Mouse (Mus musculus) megakaryocyte, embryonic 14.5 days (primary cell): ENCODE measurements around the gene Tmbim4. TPM values are rescaled to one million over a fixed set of nuclear protein-coding genes. Genes with fewer than 3 reads are reported as not detected.
A peak's percentile ranks its signal among the peaks of the same experiment; 100 is the strongest.

Source experiments
- H3K27me3 ChIP-seq: replicated peaks from 2 replicates; pipeline ENCODE3; 2012; ENCODE audit warnings: inconsistent platforms
- H3K36me3 ChIP-seq: replicated peaks from 2 replicates; pipeline ENCODE3; 2012; ENCODE audit warnings: low read length, inconsistent platforms, mixed read lengths
- H3K4me1 ChIP-seq: 2 replicates; pipeline ENCODE4 v1.6.1; 2012; ENCODE audit warnings: inconsistent platforms
- H3K4me3 ChIP-seq: replicated peaks from 2 replicates; pipeline ENCODE3; 2012; ENCODE audit warnings: moderate library complexity, mild to moderate bottlenecking, inconsistent platforms
- H3K9me3 ChIP-seq: 2 replicates; pipeline ENCODE4 v1.6.1; 2012; ENCODE audit warnings: inconsistent platforms
- FLI1 ChIP-seq: IDR thresholded peaks from 2 replicates; pipeline ENCODE4 v1.6.1; 2012; ENCODE audit warnings: low read length, inconsistent platforms, mixed read lengths
- GATA1 ChIP-seq: IDR thresholded peaks from 3 replicates; pipeline ENCODE4 v1.6.1; 2012; ENCODE audit warnings: mixed read lengths, low read length, inconsistent platforms, borderline replicate concordance
- polyA plus RNA-seq: library from polyadenylated mRNA; stranded (reverse); fragments of >175 nt; gene quantifications from 2 replicates; pipeline ENCODE4 v1.2.3, GENCODE M21; 2012; ENCODE audit warnings: low replicate concordance; ENCODE audit not compliant: insufficient read depth

Gene Tmbim4
- polyA plus RNA-seq, 1 experiment: 300 TPM

GRCm38 (mm10) chr10:120193255-120193654, 8.1 kb upstream of the Tmbim4 start:
- no peaks in the 10 kb centered on the region for H3K9me3 ChIP-seq
- H3K4me1 ChIP-seq: peaks cover 63% of the 10 kb centered on the region
- H3K27me3 ChIP-seq: no peaks in the 10 kb centered on the region
- peaks cover 26% of the 10 kb centered on the region for H3K36me3 ChIP-seq
- TF ChIP-seq GATA1: no peak
- no peak for TF ChIP-seq FLI1
- H3K4me3 ChIP-seq: no peak overlapping the region

- no peak overlapping the region for H3K4me3 ChIP-seq
- H3K27me3 ChIP-seq: no peaks in the 10 kb centered on the region
- H3K36me3 ChIP-seq: peaks cover 18% of the 10 kb centered on the region
- peaks cover 46% of the 10 kb centered on the region for H3K4me1 ChIP-seq
- TF ChIP-seq GATA1: no peak
- no peak for TF ChIP-seq FLI1
- no peaks in the 10 kb centered on the region for H3K9me3 ChIP-seq
Observed at GRCm38 (mm10) chr10:120197061-120197835, 4.1 kb upstream of the Tmbim4 start.

GRCm38 (mm10) chr10:120201961-120202402, 592 bp downstream of the Tmbim4 start, which contains the start of gene Irak3:
Gene Irak3, minus strand, starts transcription at chr10:120202130.
- Histone ChIP-seq H3K27me3 (no peaks in the 10 kb centered on the region), H3K9me3 (no peaks in the 10 kb centered on the region; the same call in 1 of the 2 replicates), H3K4me1 (peaks cover 46% of the 10 kb centered on the region), H3K36me3 (peaks cover 32% of the 10 kb centered on the region), H3K4me3 (peak within 1 kb of the TSS; percentile 92)
- TF ChIP-seq GATA1 (no peak), FLI1 (no peak)

DNA sequence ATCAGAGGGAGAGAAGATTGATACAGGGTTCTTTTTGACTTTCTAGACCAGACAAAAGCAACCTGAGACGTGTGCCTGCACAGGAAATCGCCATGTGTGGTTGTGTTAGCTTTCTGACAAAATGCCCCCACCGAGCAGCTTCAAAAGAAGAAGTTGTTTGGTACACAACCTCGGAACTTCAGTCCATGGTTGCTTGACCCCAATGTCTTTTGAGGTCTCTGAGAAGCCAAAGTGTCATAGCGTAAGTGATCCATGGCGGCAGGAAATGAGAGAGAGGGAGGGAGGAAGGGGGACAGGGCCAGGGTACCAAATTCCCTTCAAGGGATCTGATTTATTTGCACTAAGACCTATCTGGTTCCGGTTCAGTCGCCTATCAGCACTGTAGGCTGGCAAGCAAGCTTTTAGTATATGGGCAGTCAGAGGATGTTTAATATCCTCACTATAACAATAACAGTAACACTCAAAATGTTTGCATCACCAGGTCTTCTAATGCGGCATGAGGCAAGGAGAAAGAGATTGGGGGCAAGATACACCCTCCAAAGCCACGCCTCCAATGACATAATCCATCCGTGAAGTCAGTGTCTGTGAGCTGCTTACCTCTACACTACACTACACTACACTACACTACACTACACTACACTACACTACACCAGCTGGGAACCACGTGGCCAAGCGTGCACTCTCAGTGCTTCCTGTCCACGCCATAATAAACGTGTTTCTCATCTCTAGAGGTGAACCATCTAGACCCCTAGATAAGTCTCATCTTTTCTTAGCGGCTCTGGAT, 1.3 kb downstream of the Tmbim4 start:
- peak overlapping the region; percentile 92 for H3K4me3 ChIP-seq
- H3K27me3 ChIP-seq: no peaks in the 10 kb centered on the region
- H3K36me3 ChIP-seq: peaks cover 29% of the 10 kb centered on the region

DNA sequence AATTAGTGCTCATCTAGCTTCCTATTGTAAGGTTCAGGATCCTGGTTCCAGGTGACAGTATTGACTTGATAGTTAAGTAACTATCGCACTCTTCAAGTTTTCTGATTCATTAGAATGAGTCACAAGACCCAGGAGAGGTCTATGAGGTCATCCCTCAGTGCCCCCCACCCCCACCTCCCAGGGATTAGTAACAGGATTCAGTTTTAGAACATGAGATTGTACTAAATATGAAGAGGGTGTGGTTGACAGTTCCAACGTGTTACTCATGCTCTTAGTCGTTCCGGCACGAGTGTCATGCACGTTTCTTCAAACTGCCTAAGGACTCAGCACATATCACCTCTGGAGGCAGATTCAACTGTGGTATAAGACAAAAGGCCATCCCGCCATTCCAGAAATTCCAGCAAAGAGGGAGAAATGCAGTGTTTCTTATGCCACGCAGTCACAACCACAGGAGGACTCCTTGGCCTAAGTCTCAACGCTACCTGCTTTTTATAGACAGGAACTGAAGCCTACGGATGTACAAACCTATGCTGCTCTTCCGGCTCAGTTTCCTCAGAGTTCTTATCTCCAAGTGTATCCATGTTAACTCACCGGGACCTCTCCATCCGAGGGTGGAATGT, 3.3 kb downstream of the Tmbim4 start:
- no peak for TF ChIP-seq FLI1
- TF ChIP-seq GATA1: no peak
- no peak overlapping the region for H3K4me3 ChIP-seq
- peaks cover 28% of the 10 kb centered on the region for H3K36me3 ChIP-seq
- H3K4me1 ChIP-seq: peaks cover 42% of the 10 kb centered on the region
- no peaks in the 10 kb centered on the region; the same call in 1 of the 2 replicates for H3K9me3 ChIP-seq
- no peaks in the 10 kb centered on the region for H3K27me3 ChIP-seq

More for the DNA sequence above, 1.3 kb downstream of the Tmbim4 start:
- TF ChIP-seq FLI1 (no peak), GATA1 (no peak)
- Histone ChIP-seq H3K9me3 (no peaks in the 10 kb centered on the region; the same call in 1 of the 2 replicates), H3K4me1 (peaks cover 44% of the 10 kb centered on the region)

- peak overlapping the region; percentile 100 for H3K4me3 ChIP-seq
Observed at GRCm38 (mm10) chr10:120208015-120208414, 6.6 kb downstream of the Tmbim4 start.

DNA sequence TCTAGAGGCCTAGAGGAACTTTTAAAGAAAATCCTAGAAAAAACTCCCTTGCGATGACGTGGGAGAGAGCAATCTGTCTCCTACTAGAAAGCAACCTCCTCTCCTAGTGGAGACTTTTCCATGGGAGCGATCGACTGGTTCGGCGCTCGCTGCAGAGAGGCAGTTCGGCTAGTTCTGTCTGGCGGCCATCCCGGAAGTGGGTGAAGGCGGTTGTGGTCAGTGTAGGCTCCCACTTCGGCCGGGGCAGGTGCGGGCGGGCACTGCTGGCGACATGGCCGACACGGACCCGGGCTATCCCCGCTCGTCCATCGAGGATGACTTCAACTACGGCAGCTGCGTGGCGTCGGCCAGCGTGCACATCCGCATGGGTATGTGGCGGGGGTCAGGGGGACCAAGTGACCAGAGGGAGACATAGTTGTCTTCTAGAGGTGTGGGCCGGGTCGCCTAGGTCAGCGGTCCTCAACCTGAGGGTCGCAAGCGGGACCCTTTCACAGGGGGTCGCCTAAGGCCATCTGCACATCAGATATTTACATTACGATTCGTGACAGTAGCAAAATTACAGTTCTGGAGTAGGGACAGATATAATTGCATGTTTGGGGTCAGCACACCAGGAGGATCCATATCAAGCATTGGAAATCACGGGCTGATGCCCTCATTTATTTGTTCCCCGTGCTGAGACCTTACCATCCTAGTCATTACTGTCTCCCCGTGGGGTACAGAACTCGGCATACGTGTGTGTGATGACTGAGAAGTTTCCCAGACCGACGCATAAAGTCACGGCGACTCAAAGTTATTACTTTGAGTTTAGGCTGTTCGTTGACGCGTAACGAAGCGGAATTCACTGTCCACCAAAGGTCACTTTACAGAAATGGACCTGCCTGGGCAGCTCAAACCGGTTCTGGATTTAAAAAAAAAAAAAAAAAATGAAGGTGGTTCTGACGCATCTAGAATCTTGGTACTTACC, 7.5 kb downstream of the Tmbim4 start:
- H3K4me1 ChIP-seq: peaks cover 48% of the 10 kb centered on the region
- H3K36me3 ChIP-seq: peaks cover 47% of the 10 kb centered on the region
- H3K4me3 ChIP-seq: peak overlapping the region; percentile 100
- no peaks in the 10 kb centered on the region for H3K27me3 ChIP-seq
- TF ChIP-seq FLI1: no peak
- no peak for TF ChIP-seq GATA1
- peaks cover 5% of the 10 kb centered on the region for H3K9me3 ChIP-seq

More at GRCm38 (mm10) chr10:120208015-120208414, 6.6 kb downstream of the Tmbim4 start:
- peaks cover 5% of the 10 kb centered on the region for H3K9me3 ChIP-seq
- no peaks in the 10 kb centered on the region for H3K27me3 ChIP-seq
- TF ChIP-seq GATA1 (peak; percentile 60; the same call in 1 of the 3 replicates), FLI1 (no peak)
- H3K36me3 ChIP-seq: peaks cover 48% of the 10 kb centered on the region
- peaks cover 52% of the 10 kb centered on the region for H3K4me1 ChIP-seq

- H3K36me3 ChIP-seq: peaks cover 48% of the 10 kb centered on the region
- peak overlapping the region; percentile 100 for H3K4me3 ChIP-seq
- peaks cover 5% of the 10 kb centered on the region for H3K9me3 ChIP-seq
- TF ChIP-seq GATA1 (no peak), FLI1 (no peak)
- peaks cover 54% of the 10 kb centered on the region for H3K4me1 ChIP-seq
- no peaks in the 10 kb centered on the region for H3K27me3 ChIP-seq
Observed at GRCm38 (mm10) chr10:120209539-120209925, 8.1 kb downstream of the Tmbim4 start.
